Mouse (Mus musculus): ENCODE measurements around the gene Myoz2.

DNA sequence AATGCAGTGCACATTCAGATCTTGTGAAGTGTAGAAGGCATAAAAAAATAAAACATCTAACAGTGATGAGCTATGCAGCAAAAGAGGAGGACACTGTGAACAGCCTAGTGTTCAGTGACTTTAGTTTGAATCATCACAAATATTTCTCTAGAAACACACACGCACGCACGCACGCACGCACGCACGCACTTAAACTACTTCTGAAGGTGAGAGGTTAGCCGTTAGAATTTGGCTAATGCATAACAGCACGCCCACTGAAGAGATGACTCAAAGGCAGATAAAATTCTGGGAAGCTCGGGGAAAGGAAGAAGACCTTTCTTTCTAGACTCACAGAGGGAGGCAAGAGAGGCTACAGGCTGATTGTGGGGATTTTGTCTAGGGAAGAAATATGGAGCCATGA lies 27.4 kb downstream of the Myoz2 start:
- TF ChIP-seq CTCF (conservative IDR thresholded peaks at IDR 0.05 in 1 of 2, IDR thresholded peaks at IDR 0.05 in 1 of 2; ENCODE audit: low read depth in 2 of 2, low read length in 2 of 2), result no peak
- no peak for TF ChIP-seq CHD2 (IDR thresholded peaks at IDR 0.05; ENCODE audit: low read length)
- no peak for TF ChIP-seq ELF1 (IDR thresholded peaks at IDR 0.05; ENCODE audit: low read depth, low read length)
- TF ChIP-seq BHLHE40 (IDR thresholded peaks at IDR 0.05; ENCODE audit: low read depth, low read length), result no peak
- no peak for TF ChIP-seq EP300 (IDR thresholded peaks at IDR 0.05; ENCODE audit: low read length)
- no peak for TF ChIP-seq JUND (conservative IDR thresholded peaks at IDR 0.05; ENCODE audit: low read depth, low read length)
- no peak for TF ChIP-seq ZMIZ1 (IDR thresholded peaks at IDR 0.05; ENCODE audit: low read depth, low read length)
- TF ChIP-seq USF2 (conservative IDR thresholded peaks at IDR 0.05; ENCODE audit: low read depth, low read length), result no peak
- TF ChIP-seq RAD21 (IDR thresholded peaks at IDR 0.05; ENCODE audit: low read depth, low read length), result no peak

All from CH12.LX (cell line).